Mouse (Mus musculus) hindlimb bud, embryonic 11.5 days (tissue): ENCODE data around the gene Rab11fip3.

Experiments used
- DNase-seq: peaks from one replicate; pipeline ENCODE4 v3.0.0-alpha.2; 2012; ENCODE audit warnings: low read depth, low spot score; ENCODE audit errors: extremely low spot score

The Rab11fip3 gene

DNA sequence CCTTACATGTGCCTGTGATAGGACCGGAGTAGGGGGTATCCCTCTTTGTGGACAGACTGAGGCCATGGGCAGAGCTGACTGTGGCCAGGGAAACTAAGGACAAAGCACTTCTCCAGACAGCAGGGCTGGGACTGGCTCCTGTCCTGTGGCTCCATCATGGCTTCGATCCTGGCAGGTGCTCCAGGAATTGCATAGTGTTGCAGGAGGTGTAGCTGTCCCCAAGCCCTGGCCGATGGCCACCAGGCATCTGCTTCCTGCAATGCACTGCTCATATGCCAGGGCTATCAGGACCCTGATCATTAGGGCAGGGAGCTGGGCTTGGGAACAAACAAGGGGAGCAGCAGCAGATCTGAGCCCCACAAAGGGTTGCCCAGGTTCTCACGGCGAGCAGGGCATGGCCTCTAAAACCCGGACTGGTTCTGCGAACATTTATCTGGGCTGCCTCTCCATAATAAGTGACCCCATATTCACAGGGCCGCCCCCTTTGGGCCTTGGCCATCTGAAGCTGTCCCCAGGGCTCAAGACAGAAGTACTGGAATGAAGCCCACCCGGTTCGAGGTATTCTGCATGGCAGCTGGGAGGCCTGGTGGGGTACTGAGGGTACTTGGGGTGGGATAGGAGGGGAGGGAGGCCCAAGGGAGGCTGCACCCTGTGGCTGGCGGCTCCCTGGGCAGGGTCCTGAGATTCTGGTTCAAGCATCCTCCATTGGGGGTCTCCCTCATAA lies 110.4 kb downstream of the Rab11fip3 start:
- no peak for DNase-seq

DNA sequence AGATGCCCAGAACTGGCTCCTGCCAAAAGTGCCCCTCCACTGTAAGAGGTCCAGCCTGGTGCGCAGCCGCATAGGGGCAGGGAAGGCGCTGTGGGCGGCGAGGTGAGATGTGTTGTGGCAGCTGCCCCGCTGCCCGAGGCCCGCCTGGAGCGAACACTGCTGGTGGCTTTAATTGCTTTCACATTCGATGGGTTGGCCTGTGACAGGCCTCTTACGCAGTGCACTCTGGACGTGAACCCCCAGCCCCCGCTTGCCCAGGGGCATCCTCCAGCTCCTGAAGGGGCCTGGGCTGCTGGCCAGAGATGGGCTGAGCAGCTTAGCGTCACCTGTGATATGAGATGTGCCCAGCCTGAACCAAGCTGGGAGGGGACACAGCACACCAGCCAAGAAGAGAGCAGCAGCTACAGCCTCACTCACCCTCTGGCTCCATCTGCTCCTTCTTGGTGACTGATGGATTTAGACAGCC lies 111.7 kb downstream of the Rab11fip3 start:
- no peak for DNase-seq

- no peak for DNase-seq
These were observed 112.7 kb downstream of the Rab11fip3 start for GRCm38 (mm10) chr17:25956631-25957030.

GRCm38 (mm10) chr17:25956201-25956600 lies 113.2 kb downstream of the Rab11fip3 start:
- DNase-seq, result no peak

DNA sequence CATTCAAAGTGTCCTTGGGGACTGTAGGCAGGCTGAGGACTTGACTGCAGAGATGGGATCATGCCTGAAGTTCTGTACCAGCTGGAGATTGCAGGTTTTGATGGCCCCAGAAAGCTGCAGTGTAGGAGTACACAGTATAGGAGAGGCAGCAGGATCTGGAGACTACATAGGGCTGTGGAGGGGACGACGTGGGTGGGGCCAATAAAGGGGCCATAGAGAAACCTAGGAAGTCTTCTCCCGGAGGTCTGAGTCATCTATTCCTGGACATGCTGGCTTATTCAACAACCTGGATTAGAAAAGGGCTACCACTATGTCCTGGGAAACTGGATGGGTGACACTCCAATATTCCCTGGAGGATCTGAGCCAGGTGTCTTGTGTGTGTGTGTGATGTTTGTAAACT lies 113.6 kb downstream of the Rab11fip3 start:
- no peak for DNase-seq

GRCm38 (mm10) chr17:25954671-25955070 lies 114.7 kb downstream of the Rab11fip3 start:
- DNase-seq, result no peak

- no peak for DNase-seq
These were observed 116.2 kb downstream of the Rab11fip3 start for GRCm38 (mm10) chr17:25953161-25953560.

GRCm38 (mm10) chr17:25951803-25952623 lies 117.3 kb downstream of the Rab11fip3 start, which contains the start of gene A930017K11Rik:
Gene A930017K11Rik (minus strand): TSS chr17:25952565.
- no peak for DNase-seq

DNA sequence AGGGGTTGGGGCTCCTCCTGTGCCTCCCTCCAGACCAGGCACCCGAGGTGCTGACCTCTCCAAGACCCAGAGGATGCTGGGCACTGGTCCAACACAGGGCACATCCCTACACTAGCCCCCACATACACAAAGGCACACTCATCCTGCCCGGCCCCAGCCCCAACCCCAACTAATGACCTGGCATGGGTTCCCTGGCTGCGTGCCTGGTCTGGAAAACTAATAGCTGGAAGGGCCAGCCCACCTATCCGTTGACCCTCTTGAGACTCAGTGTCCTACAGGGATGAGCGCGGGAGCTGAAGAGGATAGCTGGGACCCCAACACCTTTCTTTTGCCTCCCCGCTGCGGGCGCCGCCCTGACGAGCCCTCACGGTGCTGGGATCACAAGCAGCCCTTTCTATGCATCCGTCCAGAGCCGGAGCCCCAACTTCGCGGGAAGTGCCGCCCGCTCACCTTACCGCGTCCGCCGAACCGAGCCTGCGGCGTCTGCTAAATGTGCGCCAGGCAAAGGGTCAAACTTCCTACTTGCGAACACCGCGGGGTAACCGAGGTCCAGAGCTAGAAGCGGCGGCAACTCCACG lies 118.0 kb downstream of the Rab11fip3 start:
- DNase-seq, result no peak

GRCm38 (mm10) chr17:25950706-25951105 lies 118.6 kb downstream of the Rab11fip3 start:
- DNase-seq, result no peak

- DNase-seq, result no peak
These were observed 119.4 kb downstream of the Rab11fip3 start for GRCm38 (mm10) chr17:25949981-25950380.

- no peak for DNase-seq
These were observed 121.3 kb downstream of the Rab11fip3 start for GRCm38 (mm10) chr17:25948051-25948450.

DNA sequence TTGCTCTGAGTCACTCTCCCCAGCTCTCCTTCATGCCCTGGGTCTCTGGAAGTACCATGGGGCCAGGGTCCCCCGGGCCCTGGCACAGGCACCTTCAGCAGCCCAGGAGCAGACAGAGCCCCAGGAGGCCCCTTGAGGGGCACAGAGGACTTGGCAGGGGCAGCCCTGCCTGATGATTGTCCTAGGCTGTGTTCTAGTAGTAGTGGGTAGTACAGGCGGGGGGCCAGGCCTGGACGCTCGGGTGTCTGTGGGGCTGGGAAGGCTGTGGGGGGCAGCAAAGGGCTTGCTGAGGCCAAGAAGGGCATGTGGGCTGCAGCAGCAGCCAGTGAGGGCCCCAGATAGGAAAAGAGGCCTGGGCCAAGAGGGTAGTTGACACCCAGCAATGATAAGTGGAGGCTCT lies 121.8 kb downstream of the Rab11fip3 start:
- no peak for DNase-seq

DNA sequence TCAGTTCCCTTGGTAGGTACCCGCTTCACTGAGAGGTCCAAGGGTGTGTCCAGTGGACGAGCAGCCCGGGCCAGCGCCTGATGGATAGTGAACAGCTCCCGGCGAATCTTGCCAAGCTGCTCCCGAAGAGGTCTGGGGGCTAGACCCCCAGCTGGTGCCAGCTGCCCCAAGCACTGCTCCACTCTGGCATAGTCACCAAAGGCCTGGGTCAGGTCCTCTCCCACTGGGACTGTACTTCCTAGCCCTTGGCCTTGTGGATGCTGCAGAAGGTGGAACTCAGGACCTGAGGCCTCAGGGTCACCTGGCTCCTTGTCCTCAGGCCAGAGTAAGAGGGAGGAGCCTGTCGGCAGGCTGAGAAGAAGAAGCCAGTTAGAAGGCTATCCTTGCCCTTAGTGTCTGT lies 122.5 kb downstream of the Rab11fip3 start:
- DNase-seq, result no peak

DNA sequence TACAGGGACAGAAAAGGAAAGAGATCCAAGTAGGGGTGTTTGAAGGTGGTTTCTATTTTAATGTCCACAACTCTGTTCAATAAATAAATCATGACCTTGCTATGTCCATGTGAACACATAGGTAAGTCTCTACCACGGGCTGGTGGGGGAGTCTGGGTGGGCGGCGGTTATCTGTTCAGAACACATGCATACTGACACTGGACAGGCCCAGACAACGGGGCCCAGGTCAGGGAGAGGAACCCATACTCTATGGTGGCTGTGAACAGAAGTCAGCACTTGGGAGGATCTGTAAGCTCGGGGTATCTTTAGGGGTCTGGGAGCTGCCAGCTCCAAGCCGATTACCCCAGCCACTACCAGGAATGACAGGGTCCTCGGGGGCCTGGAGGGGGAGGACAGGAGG lies 123.0 kb downstream of the Rab11fip3 start:
- DNase-seq, result no peak

GRCm38 (mm10) chr17:25945517-25946155 lies 123.7 kb downstream of the Rab11fip3 start:
- DNase-seq, result no peak

GRCm38 (mm10) chr17:25944366-25945163 lies 124.8 kb downstream of the Rab11fip3 start, which contains the start of the genes Pigq and Nhlrc4:
Gene Pigq (minus strand): TSS chr17:25944936.
Gene Nhlrc4 (minus strand): TSS chr17:25944961.
- DNase-seq, result no peak

DNA sequence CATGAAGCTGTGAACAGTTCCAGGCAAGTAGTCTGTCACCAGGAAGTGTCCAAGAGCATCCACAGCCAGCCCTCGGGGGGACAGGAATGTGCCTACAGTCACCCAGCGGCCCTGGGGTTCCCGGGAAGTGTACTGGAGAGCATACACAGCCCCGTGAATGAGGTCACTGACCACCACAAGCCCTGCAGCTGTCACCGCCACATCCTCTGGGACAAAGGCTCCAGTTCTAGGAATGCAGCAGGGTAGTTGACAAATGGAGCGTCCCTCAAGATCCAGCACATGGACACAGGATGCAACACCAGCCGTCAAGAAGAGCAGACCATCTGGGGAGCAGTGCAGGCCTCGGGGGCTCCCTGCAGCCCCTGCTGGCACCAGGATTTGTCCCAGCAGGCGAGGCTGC lies 125.6 kb downstream of the Rab11fip3 start:
- no peak for DNase-seq

- DNase-seq, result no peak
These were observed 126.1 kb downstream of the Rab11fip3 start for GRCm38 (mm10) chr17:25943221-25943620.

DNA sequence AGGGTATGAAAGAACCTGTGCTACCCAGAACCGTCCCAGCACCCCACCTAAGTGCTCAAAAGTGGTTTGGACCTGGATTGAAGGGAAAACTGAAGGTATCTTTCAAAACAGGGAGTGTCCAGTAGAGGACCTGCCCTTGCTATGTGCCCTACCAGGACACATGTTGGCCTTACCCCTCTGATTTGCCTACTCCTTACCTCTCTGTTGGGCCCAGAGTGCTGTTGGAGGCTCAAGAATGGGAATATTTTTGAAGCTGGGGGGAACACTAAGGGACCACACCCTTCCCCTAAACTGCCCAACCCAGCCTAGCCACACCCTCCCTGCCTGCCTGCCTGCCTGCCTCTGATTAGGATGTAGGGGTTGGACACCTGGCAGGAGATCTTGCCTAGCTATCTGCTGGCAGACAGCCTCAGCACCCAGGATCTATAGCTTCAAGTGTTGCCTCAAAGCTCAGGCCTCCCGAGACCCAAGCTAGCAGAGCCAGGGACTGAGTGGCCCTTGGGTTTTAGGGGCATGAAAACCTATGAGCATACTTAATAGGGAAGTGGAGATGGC lies 126.7 kb downstream of the Rab11fip3 start:
- no peak for DNase-seq
